Mouse (Mus musculus): ENCODE measurements around the gene Nol8.

DNA sequence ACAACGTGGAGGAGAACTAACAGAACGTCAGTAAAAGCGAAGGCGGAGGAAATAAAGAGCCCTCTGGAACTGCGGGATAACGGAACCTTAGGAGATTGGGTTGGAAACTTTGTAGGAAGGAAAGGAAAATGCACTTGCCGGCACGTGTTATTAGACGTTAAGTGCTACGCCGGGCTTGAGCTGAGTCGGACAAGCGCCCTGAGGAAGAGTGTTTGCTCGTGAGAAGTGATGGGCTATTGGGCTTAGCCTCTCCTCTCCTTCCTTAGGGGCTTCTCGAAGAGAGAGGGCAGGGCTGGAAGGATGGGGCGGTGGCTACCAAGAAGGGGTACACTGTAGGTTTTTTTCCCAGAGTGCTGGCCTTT, 283 bp downstream of the Nol8 start:
- TF ChIP-seq GATA1 (IDR thresholded peaks at IDR 0.05; ENCODE audit: borderline replicate concordance, low read length) (no peak), FLI1 (IDR thresholded peaks at IDR 0.05; ENCODE audit: low read length) (no peak)
